Mouse (Mus musculus) limb, embryonic 11.5 days (tissue): Measurements from ENCODE around the gene Eftud2. TPM values are rescaled to one million over a fixed set of nuclear protein-coding genes. Genes with fewer than 3 reads are reported as not detected.

Experiments
- ATAC-seq: fragments of 200-750 bp; cut with Nextera tagmentation; 2 replicates; pipeline ENCODE4 v1.8.0; 2017; ENCODE audit warnings: low read depth; ENCODE audit not compliant: insufficient number of reproducible peaks, low FRiP score, low TSS enrichment
- DNase-seq: peaks from one replicate; pipeline ENCODE4 v3.0.0-alpha.2; 2015; ENCODE audit warnings: low spot score
- H3K27ac ChIP-seq: fragments of 300-500 bp; sonication (generic); replicated peaks from 2 replicates; pipeline ENCODE4 v1.5.1; 2014; ENCODE audit warnings: low read depth, mild to moderate bottlenecking, low read length
- H3K27me3 ChIP-seq: fragments of 300-500 bp; sonication (generic); 2 replicates; pipeline ENCODE4 v1.6.1; 2014; ENCODE audit warnings: mild to moderate bottlenecking, low read length, mixed read lengths; ENCODE audit not compliant: control insufficient read depth, insufficient read depth
- H3K36me3 ChIP-seq: fragments of 300-500 bp; sonication (generic); 2 replicates; pipeline ENCODE4 v1.6.1; 2014; ENCODE audit warnings: mild to moderate bottlenecking, low read length, moderate library complexity, mixed read lengths; ENCODE audit not compliant: control insufficient read depth, insufficient read depth
- H3K4me1 ChIP-seq: fragments of 300-500 bp; sonication (generic); 2 replicates; pipeline ENCODE4 v1.6.1; 2014; ENCODE audit warnings: low read length, mixed read lengths; ENCODE audit not compliant: control insufficient read depth, insufficient read depth
- H3K4me2 ChIP-seq: fragments of 300-500 bp; sonication (generic); 2 replicates; pipeline ENCODE4 v1.6.1; 2014; ENCODE audit warnings: low read depth, mild to moderate bottlenecking, moderate library complexity; ENCODE audit not compliant: severe bottlenecking
- H3K4me3 ChIP-seq: fragments of 300-500 bp; sonication (generic); 2 replicates; pipeline ENCODE4 v1.5.1; 2014; ENCODE audit warnings: low read depth, low read length
- H3K9ac ChIP-seq: fragments of 300-500 bp; sonication (generic); 2 replicates; pipeline ENCODE4 v1.6.1; 2014; ENCODE audit warnings: mild to moderate bottlenecking, low read length
- H3K9me3 ChIP-seq: fragments of 300-500 bp; sonication (generic); 2 replicates; pipeline ENCODE4 v1.6.1; 2016; ENCODE audit warnings: low read length; ENCODE audit not compliant: control insufficient read depth
- WGBS: fragments of 180-500 bp; shearing (Covaris S2); extraction: QIAGEN DNeasy Blood & Tissue Kit; methylation state at CpG from one replicate; pipeline ENCODE4 v1.1.7; 2014; 5-methylcytosine and 5-hydroxymethylcytosine counted together
- polyA plus RNA-seq: library from polyadenylated mRNA; unstranded; fragments of >200 nt; fragmentation: Nextera tagmentation; extraction: Ambion mirVana; gene quantifications from 2 replicates; pipeline ENCODE4 v1.2.1, GENCODE M21; 2014

Eftud2 gene
- polyA plus RNA-seq: 276 and 303 TPM in 2 replicates

- Histone ChIP-seq H3K4me3 (peak within 1 kb of the TSS; percentile 80), H3K36me3 (peaks cover 2% of the 10 kb centered on the region; the same call in 1 of the 2 replicates), H3K4me1 (peaks cover 5% of the 10 kb centered on the region; the same call in 1 of the 2 replicates), H3K4me2 (peak within 1 kb of the TSS; percentile 68), H3K9ac (peak within 1 kb of the TSS; percentile 83), H3K27ac (peak within 1 kb of the TSS; percentile 79), H3K27me3 (no peaks in the 10 kb centered on the region), H3K9me3 (no peaks in the 10 kb centered on the region)
- DNase-seq (peak; percentile 96), ATAC-seq (peak; percentile 86)
- WGBS: under 1% methylated on average over 62 of the region's 62 CpGs
Observed at GRCm38 (mm10) chr11:102880585-102881313, at the start of gene Eftud2, which contains the start of gene Ccdc103. Gene Eftud2 (minus strand): TSS chr11:102880985. Gene Ccdc103 (plus strand): TSS chr11:102881204.

GRCm38 (mm10) chr11:102925351-102925717 lies 44.5 kb upstream of the Eftud2 start:
- WGBS: 4% methylated on average over 10 of the region's 10 CpGs
- peak; percentile 35; the same call in 1 of the 2 replicates for ATAC-seq
- Histone ChIP-seq H3K9me3 (no peaks in the 10 kb centered on the region), H3K36me3 (peaks cover 5% of the 10 kb centered on the region), H3K27ac (peak overlapping the region; percentile 88), H3K9ac (peak overlapping the region; percentile 61), H3K27me3 (no peaks in the 10 kb centered on the region), H3K4me2 (peak overlapping the region; percentile 74), H3K4me1 (0 out of 2 replicates have a peak, but pooled peaks cover 10% of the 10 kb centered on the region), H3K4me3 (peak overlapping the region; percentile 84)
- DNase-seq: no peak

GRCm38 (mm10) chr11:102924557-102925350 lies 44.0 kb upstream of the Eftud2 start, which contains the start of gene Kif18b:
Gene Kif18b (minus strand): TSS chr11:102925124.
- WGBS: under 1% methylated on average over 62 of the region's 62 CpGs
- peak within 1 kb of the TSS; percentile 84 for H3K9ac ChIP-seq

GRCm38 (mm10) chr11:102921491-102921890 lies 40.7 kb upstream of the Eftud2 start:
- no peak for DNase-seq
- Histone ChIP-seq H3K27me3 (no peaks in the 10 kb centered on the region), H3K36me3 (peaks cover 5% of the 10 kb centered on the region), H3K9ac (peak overlapping the region; percentile 18; the same call in 1 of the 2 replicates), H3K4me2 (no peak overlapping the region), H3K4me3 (no peak overlapping the region), H3K4me1 (0 out of 2 replicates have a peak, but pooled peaks cover 10% of the 10 kb centered on the region), H3K27ac (no peak overlapping the region), H3K9me3 (no peaks in the 10 kb centered on the region)
- 64% methylated on average over 6 of the region's 6 CpGs for WGBS
- no peak for ATAC-seq

More at GRCm38 (mm10) chr11:102924557-102925350, 44.0 kb upstream of the Eftud2 start, which contains the start of gene Kif18b:
- Histone ChIP-seq H3K27ac (peak within 1 kb of the TSS; percentile 88), H3K4me2 (peak within 1 kb of the TSS; percentile 74), H3K4me3 (peak within 1 kb of the TSS; percentile 84), H3K4me1 (0 out of 2 replicates have a peak, but pooled peaks cover 10% of the 10 kb centered on the region), H3K9me3 (no peaks in the 10 kb centered on the region), H3K36me3 (peaks cover 5% of the 10 kb centered on the region), H3K27me3 (no peaks in the 10 kb centered on the region)
- peak; percentile 98 for DNase-seq
- ATAC-seq: peak; percentile 92

GRCm38 (mm10) chr11:102918077-102918476 lies 37.3 kb upstream of the Eftud2 start:
- ATAC-seq (no peak), DNase-seq (no peak)
- Histone ChIP-seq H3K27ac (no peak overlapping the region), H3K4me2 (no peak overlapping the region), H3K9ac (no peak overlapping the region), H3K4me3 (no peak overlapping the region), H3K9me3 (no peaks in the 10 kb centered on the region), H3K36me3 (peaks cover 34% of the 10 kb centered on the region), H3K4me1 (0 out of 2 replicates have a peak, but pooled peaks cover 10% of the 10 kb centered on the region), H3K27me3 (no peaks in the 10 kb centered on the region)
- WGBS: 90% methylated on average over 4 of the region's 4 CpGs

- Histone ChIP-seq H3K9ac (no peak overlapping the region), H3K4me1 (no peaks in the 10 kb centered on the region), H3K36me3 (peaks cover 45% of the 10 kb centered on the region), H3K4me2 (no peak overlapping the region), H3K27me3 (no peaks in the 10 kb centered on the region; the same call in 1 of the 2 replicates), H3K4me3 (no peak overlapping the region), H3K27ac (no peak overlapping the region), H3K9me3 (no peaks in the 10 kb centered on the region)
- no peak for ATAC-seq
- WGBS: 90% methylated on average over 9 of the region's 9 CpGs
- no peak for DNase-seq
Observed at GRCm38 (mm10) chr11:102915380-102915779, 34.6 kb upstream of the Eftud2 start.

- no peak for DNase-seq
Observed at GRCm38 (mm10) chr11:102911376-102911775, 30.6 kb upstream of the Eftud2 start.

GRCm38 (mm10) chr11:102903654-102904053 lies 22.9 kb upstream of the Eftud2 start:
- Histone ChIP-seq H3K36me3 (peaks cover 19% of the 10 kb centered on the region), H3K4me1 (0 out of 2 replicates have a peak, but pooled peaks cover 3% of the 10 kb centered on the region), H3K27ac (no peak overlapping the region), H3K9ac (no peak overlapping the region), H3K4me3 (no peak overlapping the region), H3K4me2 (no peak overlapping the region), H3K9me3 (no peaks in the 10 kb centered on the region), H3K27me3 (no peaks in the 10 kb centered on the region)
- DNase-seq (no peak), ATAC-seq (no peak)
- 75% methylated on average over 7 of the region's 7 CpGs for WGBS

More at GRCm38 (mm10) chr11:102911376-102911775, 30.6 kb upstream of the Eftud2 start:
- no peak overlapping the region for H3K4me3 ChIP-seq
- ATAC-seq: no peak
- H3K9ac ChIP-seq: no peak overlapping the region
- peaks cover 73% of the 10 kb centered on the region for H3K36me3 ChIP-seq
- H3K27ac ChIP-seq: no peak overlapping the region
- no peaks in the 10 kb centered on the region; the same call in 1 of the 2 replicates for H3K27me3 ChIP-seq
- WGBS: 83% methylated on average over 7 of the region's 7 CpGs
- H3K4me2 ChIP-seq: no peak overlapping the region
- no peaks in the 10 kb centered on the region for H3K4me1 ChIP-seq
- H3K9me3 ChIP-seq: no peaks in the 10 kb centered on the region
